Mouse (Mus musculus) urinary bladder, adult 18-20 months (tissue): ENCODE data around the gene Npas3.

Source experiments
- DNase-seq, 2 experiments: peaks; one replicate each; pipeline ENCODE4 v3.0.0; 2022; ENCODE audit warnings: low spot score in 2 of 2, mixed read lengths in 2 of 2

Npas3 gene

GRCm38 (mm10) chr12:54064986-54065385 is 816.5 kb downstream of the Npas3 start:
- DNase-seq, result no peak

- no peak for DNase-seq
Observed at GRCm38 (mm10) chr12:54065607-54066006, 817.1 kb downstream of the Npas3 start.

GRCm38 (mm10) chr12:54067419-54067818 is 818.9 kb downstream of the Npas3 start:
- DNase-seq, result no peak

GRCm38 (mm10) chr12:54067886-54068756 is 819.6 kb downstream of the Npas3 start:
- DNase-seq, result peak in 1 of 2 experiments; percentile 21

GRCm38 (mm10) chr12:54068757-54069146 is 820.3 kb downstream of the Npas3 start:
- DNase-seq, result no peak

- no peak for DNase-seq
Observed at GRCm38 (mm10) chr12:54074012-54074411, 825.5 kb downstream of the Npas3 start.

- DNase-seq, result no peak
Observed at GRCm38 (mm10) chr12:54080996-54081395, 832.5 kb downstream of the Npas3 start.

GRCm38 (mm10) chr12:54093729-54094128 is 845.3 kb downstream of the Npas3 start:
- DNase-seq, result no peak

GRCm38 (mm10) chr12:54096492-54096891 is 848.0 kb downstream of the Npas3 start:
- DNase-seq, result no peak

GRCm38 (mm10) chr12:54098136-54098535 is 849.7 kb downstream of the Npas3 start:
- no peak for DNase-seq

GRCm38 (mm10) chr12:54098785-54099184 is 850.3 kb downstream of the Npas3 start:
- peak; percentile 59 to 70 for DNase-seq

GRCm38 (mm10) chr12:54099458-54099857 is 851.0 kb downstream of the Npas3 start:
- DNase-seq, result no peak

- no peak for DNase-seq
Observed at GRCm38 (mm10) chr12:54101307-54101870, 852.9 kb downstream of the Npas3 start.

GRCm38 (mm10) chr12:54102500-54102899 is 854.0 kb downstream of the Npas3 start:
- DNase-seq, result no peak

GRCm38 (mm10) chr12:54105531-54105930 is 857.1 kb downstream of the Npas3 start:
- DNase-seq, result no peak

- no peak for DNase-seq
Observed at GRCm38 (mm10) chr12:54105946-54106345, 857.5 kb downstream of the Npas3 start.

GRCm38 (mm10) chr12:54110342-54110741 is 861.9 kb downstream of the Npas3 start:
- no peak for DNase-seq

GRCm38 (mm10) chr12:54110930-54111329 is 862.5 kb downstream of the Npas3 start:
- DNase-seq, result no peak

GRCm38 (mm10) chr12:54120386-54120785 is 871.9 kb downstream of the Npas3 start:
- no peak for DNase-seq

- no peak for DNase-seq
Observed at GRCm38 (mm10) chr12:54121286-54121685, 872.8 kb downstream of the Npas3 start.
